Mouse (Mus musculus): ENCODE data around the gene Gm20388.
"Not testable (repeated sequence)": the region's sequence is repeated elsewhere in the genome, so short reads cannot be mapped to it uniquely, and the experiment has no call there.

- not testable (repeated sequence) for TF ChIP-seq EP300 (optimal IDR thresholded peaks at IDR 0.05); CTCF (IDR thresholded peaks at IDR 0.05; ENCODE audit: low read depth)
Measured at GRCm38 (mm10) chr8:123472991-123473390, 3562.3 kb downstream of the Gm20388 start.
